Mouse (Mus musculus) heart, adult 9 months (tissue): ENCODE measurements around the gene Kndc1.
A peak's percentile ranks its signal among the peaks of the same experiment; 100 is the strongest.

Source experiments
- DNase-seq, 2 experiments: peaks; one replicate each; pipeline ENCODE4 v3.0.0; 2022; ENCODE audit warnings: low spot score in 2 of 2

The Kndc1 gene

GRCm38 (mm10) chr7:139894655-139895557 is at the start of gene Kndc1:
Gene Kndc1, plus strand, starts transcription at chr7:139894696.
- DNase-seq = no peak

GRCm38 (mm10) chr7:139845101-139845500 is 49.4 kb upstream of the Kndc1 start:
- DNase-seq = no peak

- no peak for DNase-seq
These were observed 44.3 kb upstream of the Kndc1 start for GRCm38 (mm10) chr7:139850152-139850551.

- DNase-seq = no peak
These were observed 43.8 kb upstream of the Kndc1 start for GRCm38 (mm10) chr7:139850677-139851076.

GRCm38 (mm10) chr7:139851098-139851497 is 43.4 kb upstream of the Kndc1 start:
- DNase-seq = no peak

GRCm38 (mm10) chr7:139855261-139855660 is 39.2 kb upstream of the Kndc1 start:
- no peak for DNase-seq

GRCm38 (mm10) chr7:139861411-139861810 is 33.1 kb upstream of the Kndc1 start:
- peak in 1 of 2 experiments; percentile 59 for DNase-seq

GRCm38 (mm10) chr7:139863076-139863475 is 31.4 kb upstream of the Kndc1 start:
- no peak for DNase-seq

GRCm38 (mm10) chr7:139864253-139864652 is 30.2 kb upstream of the Kndc1 start:
- no peak for DNase-seq

- no peak for DNase-seq
These were observed 29.6 kb upstream of the Kndc1 start for GRCm38 (mm10) chr7:139864871-139865270.

GRCm38 (mm10) chr7:139871014-139871413 is 23.5 kb upstream of the Kndc1 start:
- DNase-seq = no peak

- no peak for DNase-seq
These were observed 17.2 kb upstream of the Kndc1 start for GRCm38 (mm10) chr7:139877167-139877792.

- no peak for DNase-seq
These were observed 16.4 kb upstream of the Kndc1 start for GRCm38 (mm10) chr7:139878122-139878521.

- no peak for DNase-seq
These were observed 15.9 kb upstream of the Kndc1 start for GRCm38 (mm10) chr7:139878621-139879020.

- DNase-seq = no peak
These were observed 11.0 kb upstream of the Kndc1 start for GRCm38 (mm10) chr7:139883545-139883944.

- DNase-seq = no peak
These were observed 2.7 kb upstream of the Kndc1 start for GRCm38 (mm10) chr7:139891779-139892178.

GRCm38 (mm10) chr7:139896271-139896670 is 1.8 kb downstream of the Kndc1 start:
- DNase-seq = no peak

GRCm38 (mm10) chr7:139896796-139897195 is 2.3 kb downstream of the Kndc1 start:
- DNase-seq = no peak

- DNase-seq = no peak
These were observed 4.1 kb downstream of the Kndc1 start for GRCm38 (mm10) chr7:139898606-139899005.

GRCm38 (mm10) chr7:139899505-139899904 is 5.0 kb downstream of the Kndc1 start:
- no peak for DNase-seq

- DNase-seq = no peak
These were observed 6.0 kb downstream of the Kndc1 start for GRCm38 (mm10) chr7:139900456-139900855.

- no peak for DNase-seq
These were observed 6.4 kb downstream of the Kndc1 start for GRCm38 (mm10) chr7:139900896-139901295.

- DNase-seq = no peak
These were observed 7.5 kb downstream of the Kndc1 start for GRCm38 (mm10) chr7:139901981-139902380.
